Mouse (Mus musculus) stomach, embryonic 15.5 days (tissue): ENCODE measurements at regions not wholly inside any gene's neighbourhood (a gene's known extent, or its start where the extent isn't known, plus 50 kb on each side); places are given as distances from the start of the nearest gene placed in this dataset.
A peak's percentile ranks its signal among the peaks of the same experiment; 100 is the strongest.
"Not testable (repeated sequence)": the region's sequence is repeated elsewhere in the genome, so short reads cannot be mapped to it uniquely, and the experiment has no call there.

Experiments used
- ATAC-seq: fragments of 200-750 bp; cut with Nextera tagmentation; 2 replicates; pipeline ENCODE4 v1.8.0; 2017; ENCODE audit warnings: low read depth, moderate number of reproducible peaks, moderate TSS enrichment; ENCODE audit not compliant: insufficient read depth, low FRiP score
- H3K27ac ChIP-seq: fragments of 300-500 bp; sonication (generic); 2 replicates; pipeline ENCODE4 v1.5.1; 2015; ENCODE audit warnings: mild to moderate bottlenecking, inconsistent platforms
- H3K27me3 ChIP-seq: fragments of 300-500 bp; sonication (generic); replicated peaks from 2 replicates; pipeline ENCODE4 v1.6.1; 2015; ENCODE audit warnings: inconsistent platforms
- H3K36me3 ChIP-seq: fragments of 300-500 bp; sonication (generic); 2 replicates; pipeline ENCODE4 v1.6.1; 2015; ENCODE audit warnings: inconsistent platforms
- H3K4me1 ChIP-seq: fragments of 300-500 bp; sonication (generic); 2 replicates; pipeline ENCODE4 v1.6.1; 2015; ENCODE audit warnings: inconsistent platforms
- H3K4me2 ChIP-seq: fragments of 300-500 bp; sonication (generic); 2 replicates; pipeline ENCODE4 v1.6.1; 2015; ENCODE audit warnings: mild to moderate bottlenecking, inconsistent platforms
- H3K4me3 ChIP-seq: fragments of 300-500 bp; sonication (generic); replicated peaks from 2 replicates; pipeline ENCODE4 v1.5.1; 2015; ENCODE audit warnings: inconsistent platforms
- H3K9ac ChIP-seq: fragments of 300-500 bp; sonication (generic); 2 replicates; pipeline ENCODE4 v1.6.1; 2015; ENCODE audit warnings: inconsistent platforms
- H3K9me3 ChIP-seq: fragments of 300-500 bp; sonication (generic); 2 replicates; pipeline ENCODE4 v1.6.1; 2016; ENCODE audit warnings: inconsistent platforms
- WGBS: fragments of 180-500 bp; shearing (Covaris S2); methylation state at CpG from one replicate; pipeline ENCODE4 v1.1.7; 2015; 5-methylcytosine and 5-hydroxymethylcytosine counted together

GRCm38 (mm10) chr14:48607131-48607530 is 66.5 kb downstream of the Otx2 start:
- H3K27me3 ChIP-seq = no peaks in the 10 kb centered on the region
- no peak for ATAC-seq

DNA sequence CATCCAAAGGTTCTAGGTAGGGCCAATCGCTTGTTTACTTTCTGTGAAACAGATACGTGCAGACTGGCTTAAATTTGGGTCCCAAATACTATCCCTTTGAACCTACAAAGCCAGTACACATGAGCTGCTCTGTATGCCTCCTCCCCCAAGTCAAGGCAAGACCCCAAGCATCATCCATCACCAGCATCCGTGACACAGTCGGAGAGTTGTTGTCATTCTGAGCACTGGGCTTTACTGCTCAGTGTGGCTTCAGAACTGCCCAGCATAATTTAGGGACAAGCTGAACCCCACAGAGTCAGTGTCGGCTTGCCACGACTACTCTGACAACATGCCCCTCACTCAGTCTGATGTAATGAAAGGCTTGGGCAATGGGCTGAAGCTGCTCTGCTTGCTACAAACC is 70.1 kb downstream of the Otx2 start:
- ATAC-seq = no peak
- H3K27ac ChIP-seq = no peak overlapping the region
- H3K4me1 ChIP-seq = no peaks in the 10 kb centered on the region
- no peaks in the 10 kb centered on the region for H3K36me3 ChIP-seq
- no peaks in the 10 kb centered on the region for H3K9me3 ChIP-seq
- no peak overlapping the region for H3K4me2 ChIP-seq
- no peaks in the 10 kb centered on the region for H3K27me3 ChIP-seq
- H3K4me3 ChIP-seq = no peak overlapping the region
- 69% methylated on average over 6 of the region's 6 CpGs for WGBS
- H3K9ac ChIP-seq = no peak overlapping the region

More at GRCm38 (mm10) chr14:48607131-48607530, 66.5 kb downstream of the Otx2 start:
- no peaks in the 10 kb centered on the region for H3K36me3 ChIP-seq
- no peak overlapping the region for H3K9ac ChIP-seq
- no peak overlapping the region for H3K27ac ChIP-seq
- no peak overlapping the region for H3K4me2 ChIP-seq
- H3K9me3 ChIP-seq = no peaks in the 10 kb centered on the region
- WGBS = 78% methylated on average over 6 of the region's 6 CpGs
- H3K4me3 ChIP-seq = no peak overlapping the region
- H3K4me1 ChIP-seq = no peaks in the 10 kb centered on the region

DNA sequence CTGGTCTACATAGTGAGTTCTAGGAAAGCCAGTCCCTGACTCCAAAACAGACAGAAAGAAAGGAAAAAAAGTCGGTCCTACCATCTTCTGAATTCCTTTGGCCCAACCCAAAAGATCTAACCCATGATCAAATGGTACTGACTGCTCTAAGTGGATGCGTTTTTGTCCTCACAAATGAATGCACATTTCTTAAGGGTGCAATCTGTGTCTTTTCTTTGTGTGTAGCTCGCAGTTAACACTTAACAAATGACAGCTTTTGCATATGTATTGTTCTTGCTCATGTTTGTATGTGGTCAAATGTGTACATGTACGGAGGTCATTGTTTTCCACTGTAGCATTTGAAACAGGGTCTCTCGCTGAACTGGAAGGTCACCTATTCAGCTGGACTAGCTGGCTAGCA is 79.3 kb downstream of the Otx2 start:
- WGBS = 87% methylated on average over 5 of the region's 5 CpGs
- H3K9ac ChIP-seq = no peak overlapping the region
- no peaks in the 10 kb centered on the region for H3K36me3 ChIP-seq
- no peaks in the 10 kb centered on the region for H3K9me3 ChIP-seq
- peaks cover 4% of the 10 kb centered on the region; the same call in 1 of the 2 replicates for H3K4me1 ChIP-seq
- H3K4me2 ChIP-seq = no peak overlapping the region
- no peak overlapping the region for H3K27ac ChIP-seq
- no peak overlapping the region for H3K4me3 ChIP-seq
- ATAC-seq = no peak
- no peaks in the 10 kb centered on the region for H3K27me3 ChIP-seq

DNA sequence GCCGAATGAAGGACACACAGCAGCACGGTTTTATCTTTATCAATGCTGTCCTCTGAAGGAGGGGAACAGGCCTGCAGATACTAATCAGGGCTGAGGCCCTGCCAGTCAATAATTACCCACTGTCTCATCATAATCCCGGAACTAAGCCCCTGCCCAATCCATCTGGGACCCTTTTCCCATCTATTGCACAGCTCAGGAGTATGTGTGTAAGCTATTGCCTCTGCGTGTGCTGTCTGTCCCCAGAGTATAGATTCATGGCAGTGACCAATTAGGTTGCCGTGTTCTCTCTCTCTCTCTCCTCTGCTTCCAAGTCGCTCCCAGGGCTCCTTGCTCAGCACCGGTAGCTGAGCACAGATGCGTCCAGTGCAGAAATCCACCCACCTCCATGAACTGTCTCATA is 80.3 kb downstream of the Otx2 start:
- Histone ChIP-seq H3K27ac (no peak overlapping the region), H3K4me2 (no peak overlapping the region), H3K4me3 (no peak overlapping the region), H3K9me3 (no peaks in the 10 kb centered on the region), H3K36me3 (no peaks in the 10 kb centered on the region), H3K9ac (no peak overlapping the region), H3K27me3 (no peaks in the 10 kb centered on the region), H3K4me1 (peaks cover 4% of the 10 kb centered on the region; the same call in 1 of the 2 replicates)
- ATAC-seq = no peak
- 81% methylated on average over 8 of the region's 8 CpGs for WGBS

DNA sequence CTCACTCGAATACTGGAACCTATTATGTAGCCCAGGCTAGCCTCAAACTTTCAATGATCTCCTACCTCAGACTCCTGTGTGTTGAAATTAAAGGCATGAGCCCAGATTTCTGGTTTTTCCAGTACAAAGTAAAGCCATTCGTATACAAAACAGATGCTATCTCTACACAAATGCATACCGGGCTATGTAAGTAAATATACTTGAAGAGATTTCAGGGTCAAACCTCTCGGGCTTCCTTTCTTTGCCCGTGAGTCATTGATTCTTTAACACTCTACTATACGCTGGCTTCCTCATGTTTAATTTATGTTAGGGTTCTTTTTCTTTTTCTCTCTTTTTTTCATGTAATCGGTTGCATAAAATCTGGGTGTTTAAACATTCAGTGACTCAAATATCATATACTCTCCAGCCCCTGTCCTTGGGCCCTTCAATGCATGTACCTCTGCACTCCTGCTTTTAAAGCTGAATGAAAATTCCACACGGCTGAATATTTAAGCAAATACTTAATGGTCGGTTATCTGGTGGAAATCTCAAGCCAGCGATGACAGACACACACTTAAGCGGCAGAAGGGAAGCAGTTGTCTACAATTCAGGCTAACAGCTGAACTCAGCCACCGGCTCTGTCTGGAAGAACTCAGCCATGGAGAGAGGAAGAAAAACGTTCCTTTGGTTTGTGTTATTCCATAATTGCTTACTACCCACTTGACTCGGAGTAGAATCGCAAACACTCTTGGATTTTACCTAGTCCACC is 82.0 kb downstream of the Otx2 start:
- Histone ChIP-seq H3K4me1 (peaks cover 4% of the 10 kb centered on the region; the same call in 1 of the 2 replicates), H3K9me3 (no peaks in the 10 kb centered on the region), H3K4me3 (no peak overlapping the region), H3K36me3 (no peaks in the 10 kb centered on the region), H3K27me3 (no peaks in the 10 kb centered on the region), H3K27ac (no peak overlapping the region), H3K9ac (no peak overlapping the region), H3K4me2 (no peak overlapping the region)
- peak; percentile 56; the same call in 1 of the 2 replicates for ATAC-seq
- WGBS = 43% methylated on average over 15 of the region's 15 CpGs

DNA sequence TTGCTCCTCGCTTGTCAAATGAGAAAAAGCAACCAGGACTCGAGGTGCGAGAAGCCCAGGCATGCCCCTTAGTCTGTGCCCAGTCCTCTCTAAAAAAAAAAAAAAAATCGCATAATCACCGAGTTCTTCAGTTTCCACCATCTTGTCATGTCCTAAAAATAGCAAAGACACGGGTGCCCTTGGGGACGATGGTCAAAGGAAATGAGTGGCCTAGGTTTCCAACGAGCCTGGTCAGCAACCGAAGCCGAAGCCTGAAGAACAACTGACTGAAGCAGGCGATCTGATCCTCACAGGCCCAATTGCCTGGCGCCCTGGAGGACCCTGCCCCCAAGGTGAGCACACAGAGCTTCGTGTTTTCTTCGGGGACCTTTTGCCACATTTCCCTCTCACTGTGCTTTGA is 83.2 kb downstream of the Otx2 start:
- H3K9me3 ChIP-seq = no peaks in the 10 kb centered on the region
- H3K36me3 ChIP-seq = no peaks in the 10 kb centered on the region
- no peaks in the 10 kb centered on the region for H3K27me3 ChIP-seq
- ATAC-seq = no peak
- no peak overlapping the region for H3K4me3 ChIP-seq
- no peak overlapping the region for H3K27ac ChIP-seq
- H3K4me2 ChIP-seq = no peak overlapping the region
- 58% methylated on average over 14 of the region's 14 CpGs for WGBS
- peaks cover 4% of the 10 kb centered on the region; the same call in 1 of the 2 replicates for H3K4me1 ChIP-seq
- H3K9ac ChIP-seq = no peak overlapping the region

GRCm38 (mm10) chr14:48589702-48590325 is 83.8 kb downstream of the Otx2 start:
- H3K4me1 ChIP-seq = peaks cover 4% of the 10 kb centered on the region; the same call in 1 of the 2 replicates
- no peak for ATAC-seq
- H3K4me3 ChIP-seq = no peak overlapping the region
- peak overlapping the region; percentile 9; the same call in 1 of the 2 replicates for H3K4me2 ChIP-seq
- no peaks in the 10 kb centered on the region for H3K36me3 ChIP-seq
- 57% methylated on average over 15 of the region's 15 CpGs for WGBS
- H3K27ac ChIP-seq = no peak overlapping the region
- H3K9ac ChIP-seq = no peak overlapping the region
- H3K27me3 ChIP-seq = no peaks in the 10 kb centered on the region
- no peaks in the 10 kb centered on the region for H3K9me3 ChIP-seq

DNA sequence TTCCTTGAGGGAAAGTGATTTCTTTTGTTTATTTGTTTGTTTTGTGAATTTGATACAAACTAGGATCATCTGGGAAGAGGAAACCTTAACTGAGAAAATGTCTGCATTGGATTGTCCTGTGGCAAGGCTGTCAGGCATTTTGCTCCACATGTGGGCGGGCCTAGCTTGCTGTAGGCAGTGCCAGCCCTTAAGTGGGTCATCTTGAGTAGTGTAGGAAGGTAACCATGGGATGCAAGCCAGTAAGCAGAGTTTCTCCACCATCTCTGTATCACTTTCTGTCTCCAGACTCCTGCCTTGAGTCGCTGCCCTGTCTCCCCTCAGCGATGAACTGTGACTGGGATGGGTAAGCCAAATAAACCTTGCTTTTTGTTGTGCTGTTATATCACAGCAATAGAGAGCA is 87.8 kb downstream of the Otx2 start:
- Histone ChIP-seq H3K4me3 (no peak overlapping the region), H3K9me3 (no peaks in the 10 kb centered on the region), H3K27ac (no peak overlapping the region), H3K36me3 (no peaks in the 10 kb centered on the region), H3K4me1 (no peaks in the 10 kb centered on the region), H3K4me2 (no peak overlapping the region), H3K9ac (no peak overlapping the region), H3K27me3 (no peaks in the 10 kb centered on the region)
- 84% methylated on average over 3 of the region's 3 CpGs for WGBS
- no peak for ATAC-seq

DNA sequence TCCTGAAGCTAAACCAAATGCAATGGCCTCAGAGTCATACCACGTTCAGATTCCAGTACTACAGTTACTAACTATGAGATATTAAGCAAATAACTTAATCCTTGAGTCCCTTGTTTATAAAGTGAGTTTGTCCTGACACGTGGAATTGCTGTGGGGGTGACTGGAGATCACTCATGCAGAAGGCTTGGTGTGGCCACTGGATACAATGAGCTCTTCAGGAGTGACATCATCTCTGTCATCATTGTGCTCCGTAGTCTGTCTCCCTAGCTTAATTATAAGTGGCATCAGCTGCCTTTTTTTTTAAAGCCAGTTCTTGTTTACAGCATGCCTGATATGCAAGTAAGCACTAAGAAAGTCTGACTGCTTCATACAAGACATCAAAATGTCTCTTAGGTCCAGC is 89.0 kb downstream of the Otx2 start:
- WGBS = 48% methylated on average over 3 of the region's 3 CpGs
- Histone ChIP-seq H3K27ac (no peak overlapping the region), H3K4me2 (no peak overlapping the region), H3K4me3 (no peak overlapping the region), H3K9ac (no peak overlapping the region), H3K36me3 (no peaks in the 10 kb centered on the region), H3K27me3 (no peaks in the 10 kb centered on the region), H3K4me1 (no peaks in the 10 kb centered on the region), H3K9me3 (no peaks in the 10 kb centered on the region)
- no peak for ATAC-seq

GRCm38 (mm10) chr14:48583516-48583915 is 90.1 kb downstream of the Otx2 start:
- H3K4me3 ChIP-seq = no peak overlapping the region
- H3K36me3 ChIP-seq = no peaks in the 10 kb centered on the region
- no peak overlapping the region for H3K4me2 ChIP-seq
- H3K9ac ChIP-seq = no peak overlapping the region
- H3K9me3 ChIP-seq = no peaks in the 10 kb centered on the region
- H3K27ac ChIP-seq = no peak overlapping the region
- WGBS = 85% methylated on average over 3 of the region's 3 CpGs
- ATAC-seq = no peak
- H3K27me3 ChIP-seq = no peaks in the 10 kb centered on the region
- H3K4me1 ChIP-seq = no peaks in the 10 kb centered on the region

GRCm38 (mm10) chr14:48582080-48582479 is 91.5 kb downstream of the Otx2 start:
- 79% methylated on average over 1 of the region's 1 CpGs for WGBS
- Histone ChIP-seq H3K27me3 (no peaks in the 10 kb centered on the region), H3K27ac (no peak overlapping the region), H3K9me3 (no peaks in the 10 kb centered on the region), H3K4me1 (no peaks in the 10 kb centered on the region), H3K4me2 (no peak overlapping the region), H3K36me3 (no peaks in the 10 kb centered on the region), H3K4me3 (no peak overlapping the region), H3K9ac (no peak overlapping the region)
- ATAC-seq = no peak

GRCm38 (mm10) chr14:48581308-48581707 is 92.3 kb downstream of the Otx2 start:
- ATAC-seq, H3K27ac ChIP-seq, H3K4me3 ChIP-seq, H3K9ac ChIP-seq, H3K9me3 ChIP-seq, H3K4me1 ChIP-seq, H3K36me3 ChIP-seq, H3K4me2 ChIP-seq, H3K27me3 ChIP-seq: not testable (repeated sequence)
- WGBS = 16% methylated on average over 2 of the region's 2 CpGs
